Mouse (Mus musculus): ENCODE results near the gene Cpsf3. TPM values are rescaled to one million over a fixed set of nuclear protein-coding genes. Genes with fewer than 3 reads are reported as not detected.

Gene Cpsf3
- polyA plus RNA-seq, 2 experiments, result 23.2 to 39.3 TPM

DNA sequence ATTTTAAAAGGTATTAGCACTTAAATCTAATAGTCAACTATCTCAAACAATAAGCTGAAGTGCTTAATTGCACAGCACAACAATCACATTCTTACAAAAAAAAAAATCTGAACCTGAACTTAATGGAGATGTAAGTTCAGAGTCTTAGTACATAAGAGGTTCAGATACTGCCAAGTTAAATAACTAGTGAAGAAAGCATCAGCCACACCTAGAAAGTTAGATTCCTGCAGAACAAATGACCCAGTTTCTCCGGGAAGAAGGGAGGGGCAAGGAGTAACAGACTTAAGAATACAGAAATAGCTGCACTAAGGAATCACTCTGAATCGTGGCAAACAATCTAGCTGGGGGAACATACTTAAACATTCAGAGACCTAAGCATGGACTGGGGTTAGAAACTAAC is 77.5 kb downstream of the Cpsf3 start:
- Histone ChIP-seq H3K4me2 (ENCODE audit: low read depth) (no peak overlapping the region), H3K27ac (no peak overlapping the region), H3K27me3 (ENCODE audit: control insufficient read depth, insufficient read depth, low read length) (no peaks in the 10 kb centered on the region), H3K9me3 (ENCODE audit: control insufficient read depth, low read length) (no peaks in the 10 kb centered on the region), H3K9ac (replicated peaks) (no peak overlapping the region), H3K4me3 (ENCODE audit: insufficient read depth in 1 of 2, low read depth in 2 of 2, low read length in 2 of 2) (no peak overlapping the region), H3K4me1 (replicated peaks; ENCODE audit: control insufficient read depth in 2 of 2, insufficient read depth in 2 of 2, low read length in 1 of 2) (peaks cover 5% of the 10 kb centered on the region in 2 experiments; a peak in 3 of 4 replicates), H3K36me3 (replicated peaks; ENCODE audit: control insufficient read depth, insufficient read depth, low read depth) (peaks cover 4% of the 10 kb centered on the region; the same call in 1 of the 2 replicates)
- ATAC-seq (ENCODE audit: insufficient read depth) (no peak), DNase-seq (ENCODE audit: low read depth in 3 of 3, low spot score in 3 of 3) (no peak)
- TF ChIP-seq CTCF (IDR thresholded peaks at IDR 0.05; ENCODE audit: low read depth) (no peak), EP300 (IDR thresholded peaks at IDR 0.05; ENCODE audit: low read depth) (no peak)
- WGBS (ENCODE audit: insufficient replicate concordance), result 58% methylated on average over 2 of the region's 2 CpGs

DNA sequence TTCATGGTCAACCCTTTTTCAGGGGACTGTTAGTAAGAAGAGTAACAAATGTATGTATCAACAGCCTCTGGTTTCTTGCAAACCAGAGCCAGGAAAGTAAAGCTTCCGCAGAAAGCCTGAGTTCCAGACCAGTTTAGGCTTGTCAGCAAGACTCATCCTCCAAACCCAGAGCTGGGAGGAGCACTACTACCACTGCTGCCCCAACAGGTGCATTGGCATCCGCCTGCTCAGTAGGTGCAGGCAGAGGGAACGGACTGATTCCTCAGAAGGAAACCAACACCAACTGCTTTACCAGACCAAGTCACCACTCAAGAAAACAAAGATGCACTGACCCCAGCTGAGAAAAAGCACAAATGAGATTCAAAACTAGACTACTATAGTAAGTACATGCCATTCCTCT is 78.0 kb downstream of the Cpsf3 start:
- ATAC-seq (ENCODE audit: insufficient read depth) (no peak), DNase-seq (ENCODE audit: low read depth in 3 of 3, low spot score in 3 of 3) (no peak)
- peaks cover 5% of the 10 kb centered on the region in 2 experiments; a peak in 3 of 4 replicates for H3K4me1 ChIP-seq (replicated peaks; ENCODE audit: control insufficient read depth in 2 of 2, insufficient read depth in 2 of 2, low read length in 1 of 2)
- no peaks in the 10 kb centered on the region for H3K9me3 ChIP-seq (ENCODE audit: control insufficient read depth, low read length)
- no peaks in the 10 kb centered on the region for H3K27me3 ChIP-seq (ENCODE audit: control insufficient read depth, insufficient read depth, low read length)
- TF ChIP-seq CTCF (IDR thresholded peaks at IDR 0.05; ENCODE audit: low read depth), result no peak
- TF ChIP-seq EP300 (IDR thresholded peaks at IDR 0.05; ENCODE audit: low read depth), result no peak
- 83% methylated on average over 3 of the region's 3 CpGs for WGBS (ENCODE audit: insufficient replicate concordance)
- H3K27ac ChIP-seq, result no peak overlapping the region
- H3K9ac ChIP-seq (replicated peaks), result no peak overlapping the region
- no peak overlapping the region for H3K4me3 ChIP-seq (ENCODE audit: insufficient read depth in 1 of 2, low read depth in 2 of 2, low read length in 2 of 2)
- peaks cover 2% of the 10 kb centered on the region; the same call in 1 of the 2 replicates for H3K36me3 ChIP-seq (replicated peaks; ENCODE audit: control insufficient read depth, insufficient read depth, low read depth)
- H3K4me2 ChIP-seq (ENCODE audit: low read depth), result no peak overlapping the region

Other genes with a start within 250 kb of the Cpsf3 start
- gene Itgb1bp1, start 893 bp downstream of the Cpsf3 start, polyA plus RNA-seq (2012; rRNA removed), result 8.9 and 10.8 TPM in 2 replicates
- gene Itgb1bp1, start 893 bp downstream of the Cpsf3 start, polyA plus RNA-seq (2014; fragmentation: Nextera tagmentation; extraction: Ambion mirVana), result 22.6 and 22.8 TPM in 2 replicates
- 23.8 and 27.2 TPM in 2 replicates for gene Iah1, start 31.0 kb downstream of the Cpsf3 start, polyA plus RNA-seq (2012; rRNA removed)
- gene Iah1, start 31.0 kb downstream of the Cpsf3 start, polyA plus RNA-seq (2014; fragmentation: Nextera tagmentation; extraction: Ambion mirVana), result 34.0 and 38.1 TPM in 2 replicates
- gene Adam17, start 88.2 kb downstream of the Cpsf3 start, polyA plus RNA-seq (2012; rRNA removed), result 6.2 and 9.4 TPM in 2 replicates
- gene Adam17, start 88.2 kb downstream of the Cpsf3 start, polyA plus RNA-seq (2014; fragmentation: Nextera tagmentation; extraction: Ambion mirVana), result 14.0 and 16.9 TPM in 2 replicates
- gene Ywhaq, start 132.2 kb downstream of the Cpsf3 start, polyA plus RNA-seq (2012; rRNA removed), result 54.9 and 74.0 TPM in 2 replicates
- 202 and 210 TPM in 2 replicates for gene Ywhaq, start 132.2 kb downstream of the Cpsf3 start, polyA plus RNA-seq (2014; fragmentation: Nextera tagmentation; extraction: Ambion mirVana)